Mouse (Mus musculus) natural killer cell, adult 2 months (primary cell): Measurements from ENCODE around the gene Tatdn2.
"Not testable (repeated sequence)": the region's sequence is repeated elsewhere in the genome, so short reads cannot be mapped to it uniquely, and the experiment has no call there.

ENCODE experiments used
- DNase-seq, 2 experiments: peaks; one replicate each; pipeline ENCODE4 v3.0.0; 2022; ENCODE audit warnings: low spot score in 2 of 2

Gene Tatdn2

GRCm38 (mm10) chr6:113672029-113672428 lies 24.8 kb upstream of the Tatdn2 start:
- DNase-seq: not testable (repeated sequence)

- DNase-seq: peak; percentile 56 to 78
Measured at GRCm38 (mm10) chr6:113672989-113673388, 23.9 kb upstream of the Tatdn2 start.

GRCm38 (mm10) chr6:113675234-113675633 lies 21.6 kb upstream of the Tatdn2 start:
- no peak for DNase-seq

- no peak for DNase-seq
Measured at GRCm38 (mm10) chr6:113675991-113676390, 20.9 kb upstream of the Tatdn2 start.

GRCm38 (mm10) chr6:113677070-113677734 lies 19.6 kb upstream of the Tatdn2 start:
- DNase-seq: peak in 1 of 2 experiments; percentile 46

- no peak for DNase-seq
Measured at GRCm38 (mm10) chr6:113678246-113679012, 18.4 kb upstream of the Tatdn2 start.

- DNase-seq: no peak
Measured at GRCm38 (mm10) chr6:113679993-113680566, 16.8 kb upstream of the Tatdn2 start.

GRCm38 (mm10) chr6:113681271-113681670 lies 15.6 kb upstream of the Tatdn2 start:
- DNase-seq: peak; percentile 91 to 93

- DNase-seq: no peak
Measured at GRCm38 (mm10) chr6:113683081-113683825, 13.6 kb upstream of the Tatdn2 start.

- DNase-seq: no peak
Measured at GRCm38 (mm10) chr6:113686551-113687125, 10.2 kb upstream of the Tatdn2 start.

GRCm38 (mm10) chr6:113690008-113690399 lies 6.8 kb upstream of the Tatdn2 start:
- no peak for DNase-seq

GRCm38 (mm10) chr6:113690400-113691083 lies 6.3 kb upstream of the Tatdn2 start:
- DNase-seq: no peak

GRCm38 (mm10) chr6:113691084-113691462 lies 5.8 kb upstream of the Tatdn2 start:
- DNase-seq: peak in 1 of 2 experiments; percentile 39

- peak in 1 of 2 experiments; percentile 75 for DNase-seq
Measured at GRCm38 (mm10) chr6:113692661-113693133, 4.2 kb upstream of the Tatdn2 start.

- DNase-seq: no peak
Measured at GRCm38 (mm10) chr6:113693377-113693776, 3.5 kb upstream of the Tatdn2 start.

- no peak for DNase-seq
Measured at GRCm38 (mm10) chr6:113695203-113695602, 1.6 kb upstream of the Tatdn2 start.

- DNase-seq: peak in 1 of 2 experiments; percentile 26
Measured at GRCm38 (mm10) chr6:113695766-113696355, 989 bp upstream of the Tatdn2 start.

GRCm38 (mm10) chr6:113697222-113698205 lies 664 bp downstream of the Tatdn2 start:
- DNase-seq: peak in 1 of 2 experiments; percentile 20

GRCm38 (mm10) chr6:113712718-113713117 lies 15.9 kb downstream of the Tatdn2 start:
- no peak for DNase-seq
